Comparison of ENCODE assay signal across 8 mouse cellular contexts in the genomic region with DNA sequence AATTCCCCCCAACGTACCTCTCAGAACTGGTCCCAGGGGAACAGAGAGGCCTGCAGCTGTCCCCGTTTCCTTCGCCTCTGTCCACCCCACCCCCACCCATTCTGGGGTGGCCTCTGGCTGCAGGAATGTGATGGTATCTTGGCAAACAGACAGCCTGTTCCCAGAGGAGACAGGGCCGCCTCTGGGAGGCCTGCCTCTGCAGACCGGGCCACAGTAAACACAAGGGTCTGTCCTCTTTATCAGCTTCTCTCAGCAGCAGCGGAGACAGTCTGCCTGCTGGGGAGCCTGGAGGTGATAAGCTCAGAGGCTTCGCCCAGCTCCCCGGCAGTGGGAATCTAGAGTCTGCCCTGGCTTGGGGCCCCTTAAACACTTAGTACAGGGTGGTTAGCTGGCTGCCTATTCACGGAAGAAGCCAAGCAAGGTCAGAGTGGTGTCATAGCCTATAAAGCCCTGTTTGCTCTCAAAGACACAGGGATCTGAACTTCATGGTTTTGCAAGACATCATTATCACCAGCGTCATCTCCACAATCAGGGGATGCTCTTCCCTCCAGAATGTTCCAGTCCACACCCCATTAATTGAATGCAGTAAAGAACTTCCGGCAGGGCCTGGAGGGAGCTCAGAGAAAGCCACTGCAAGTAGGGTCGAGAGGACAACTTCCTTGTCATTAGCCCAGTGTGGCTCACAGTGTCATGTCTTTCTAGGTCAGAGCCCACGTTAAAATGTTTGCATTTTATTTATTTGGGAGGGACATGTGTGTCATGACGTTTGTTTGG. TPM values are rescaled to one million over a fixed set of nuclear protein-coding genes. Genes with fewer than 3 reads are reported as not detected.
DNase-seq lines count a peak whose midpoint lies in the region; ATAC-seq and TF ChIP-seq lines count a peak whose summit lies in the region.

No protein-coding gene starts in this region.

- 0 out of 2 replicates have a peak overlapping the region, but pooled peaks have one; percentile 6 for H3K4me3 ChIP-seq in forebrain, embryonic 10.5 days
- H3K4me3 ChIP-seq in forebrain, postnatal 0 days (ENCODE audit: low read depth, low read length), result no peak overlapping the region
- H3K4me3 ChIP-seq in embryonic facial prominence, embryonic 10.5 days, result no peak overlapping the region
- H3K4me3 ChIP-seq in limb, embryonic 12.5 days (replicated peaks), result no peak overlapping the region
- no peak overlapping the region for H3K4me3 ChIP-seq in midbrain, postnatal 0 days (ENCODE audit: low read depth, low read length)

- no peaks in the 10 kb centered on the region for H3K36me3 ChIP-seq in forebrain, embryonic 10.5 days (replicated peaks)
- no peaks in the 10 kb centered on the region for H3K36me3 ChIP-seq in forebrain, postnatal 0 days (ENCODE audit: insufficient read depth)
- no peaks in the 10 kb centered on the region for H3K36me3 ChIP-seq in embryonic facial prominence, embryonic 10.5 days (replicated peaks)
- H3K36me3 ChIP-seq in limb, embryonic 12.5 days, result no peaks in the 10 kb centered on the region
- H3K36me3 ChIP-seq in midbrain, postnatal 0 days (ENCODE audit: insufficient read depth, low read length), result no peaks in the 10 kb centered on the region

- intact Hi-C loops in heart, postnatal 14 days (cut with DNase I), result no loop called here

- H3K9ac ChIP-seq in forebrain, postnatal 0 days, result no peak overlapping the region
- no peak overlapping the region for H3K9ac ChIP-seq in limb, embryonic 12.5 days (replicated peaks)
- H3K9ac ChIP-seq in midbrain, postnatal 0 days (replicated peaks; ENCODE audit: low read length, poor library complexity, severe bottlenecking), result no peak overlapping the region

- WGBS in forebrain, embryonic 10.5 days, result 33% methylated on average over 14 of the region's 14 CpGs
- WGBS in forebrain, postnatal 0 days, result 35% methylated on average over 14 of the region's 14 CpGs
- 25% methylated on average over 14 of the region's 14 CpGs for WGBS in embryonic facial prominence, embryonic 10.5 days
- WGBS in limb, embryonic 12.5 days, result 16% methylated on average over 14 of the region's 14 CpGs
- 29% methylated on average over 14 of the region's 14 CpGs for WGBS in midbrain, postnatal 0 days

- no peak for DNase-seq in forebrain, embryonic 10.5 days (ENCODE audit: extremely low spot score, low spot score)
- no peak for DNase-seq in forebrain, postnatal 0 days
- DNase-seq in embryonic facial prominence, embryonic 10.5 days (ENCODE audit: low spot score), result peak; percentile 42
- peak; percentile 55 to 78 for DNase-seq in heart, postnatal 14 days
- peak; percentile 18 for DNase-seq in midbrain, postnatal 0 days (ENCODE audit: low spot score)
- no peak for DNase-seq in layer of hippocampus, adult 11-12 months (ENCODE audit: low spot score)
- no peak for DNase-seq in frontal cortex, adult 2 months (ENCODE audit: extremely low spot score in 1 of 2, low spot score in 1 of 2)

- peak overlapping the region; percentile 76 for H3K27ac ChIP-seq in forebrain, embryonic 10.5 days
- H3K27ac ChIP-seq in forebrain, postnatal 0 days (ENCODE audit: low read depth, low read length), result no peak overlapping the region
- H3K27ac ChIP-seq in embryonic facial prominence, embryonic 10.5 days (replicated peaks), result peak overlapping the region; percentile 79
- H3K27ac ChIP-seq in limb, embryonic 12.5 days, result peak overlapping the region; percentile 54
- no peak overlapping the region for H3K27ac ChIP-seq in midbrain, postnatal 0 days (ENCODE audit: low read depth, low read length)

- peaks cover 42% of the 10 kb centered on the region for H3K4me1 ChIP-seq in forebrain, embryonic 10.5 days
- peaks cover 6% of the 10 kb centered on the region for H3K4me1 ChIP-seq in forebrain, postnatal 0 days (ENCODE audit: insufficient read depth)
- peaks cover 43% of the 10 kb centered on the region for H3K4me1 ChIP-seq in embryonic facial prominence, embryonic 10.5 days
- peaks cover 30% of the 10 kb centered on the region for H3K4me1 ChIP-seq in limb, embryonic 12.5 days (replicated peaks)
- H3K4me1 ChIP-seq in midbrain, postnatal 0 days (ENCODE audit: insufficient read depth, low read length), result no peaks in the 10 kb centered on the region; the same call in 1 of the 2 replicates

- no peak overlapping the region for H3K4me2 ChIP-seq in forebrain, postnatal 0 days (ENCODE audit: low read depth)
- no peak overlapping the region for H3K4me2 ChIP-seq in limb, embryonic 12.5 days
- no peak overlapping the region for H3K4me2 ChIP-seq in midbrain, postnatal 0 days (ENCODE audit: low read depth, low read length, poor library complexity, severe bottlenecking)

- no peak for ATAC-seq in forebrain, postnatal 0 days
- ATAC-seq in limb, embryonic 12.5 days (ENCODE audit: insufficient number of reproducible peaks, insufficient read depth, low FRiP score, low TSS enrichment, low read depth), result no peak
- no peak for ATAC-seq in midbrain, postnatal 0 days (ENCODE audit: low FRiP score)

- peaks cover 28% of the 10 kb centered on the region for H3K27me3 ChIP-seq in forebrain, embryonic 10.5 days (ENCODE audit: poor library complexity, severe bottlenecking)
- no peaks in the 10 kb centered on the region for H3K27me3 ChIP-seq in forebrain, postnatal 0 days (ENCODE audit: insufficient read depth, low read length)
- no peaks in the 10 kb centered on the region for H3K27me3 ChIP-seq in embryonic facial prominence, embryonic 10.5 days (replicated peaks; ENCODE audit: low read depth, poor library complexity, severe bottlenecking)
- H3K27me3 ChIP-seq in limb, embryonic 12.5 days, result no peaks in the 10 kb centered on the region
- H3K27me3 ChIP-seq in midbrain, postnatal 0 days (ENCODE audit: insufficient read depth, low read length), result no peaks in the 10 kb centered on the region

- H3K9me3 ChIP-seq in forebrain, embryonic 10.5 days, result no peaks in the 10 kb centered on the region
- H3K9me3 ChIP-seq in forebrain, postnatal 0 days (ENCODE audit: low read length), result no peaks in the 10 kb centered on the region
- H3K9me3 ChIP-seq in embryonic facial prominence, embryonic 10.5 days, result no peaks in the 10 kb centered on the region
- H3K9me3 ChIP-seq in limb, embryonic 12.5 days, result no peaks in the 10 kb centered on the region
- H3K9me3 ChIP-seq in midbrain, postnatal 0 days (ENCODE audit: low read length), result no peaks in the 10 kb centered on the region

- TF ChIP-seq CTCF in forebrain, postnatal 0 days (IDR thresholded peaks at IDR 0.05; ENCODE audit: low read depth), result no peak
- TF ChIP-seq CTCF in midbrain, postnatal 0 days (IDR thresholded peaks at IDR 0.05), result no peak

RNA-seq across cellular contexts. Expression of gene Smad6, which starts 23.4 kb away (rescaled TPM):
- polyA plus RNA-seq in forebrain, embryonic 10.5 days (2016; fragmentation: Nextera tagmentation; extraction: Ambion mirVana), result 3.6 and 3.7 TPM in 2 replicates
- 4.5 and 7.5 TPM in 2 replicates for total RNA-seq in forebrain, postnatal 0 days (2014; rRNA removed)
- 1.4 and 1.5 TPM in 2 replicates for polyA plus RNA-seq in forebrain, postnatal 0 days (2015; fragmentation: Nextera tagmentation; extraction: Ambion mirVana)
- polyA plus RNA-seq in embryonic facial prominence, embryonic 10.5 days (2016; fragmentation: Nextera tagmentation; extraction: Ambion mirVana), result 7.2 and 7.3 TPM in 2 replicates
- 10 to 100 TPM; 13.6 to 15.5 TPM for total RNA-seq in heart, postnatal 14 days (2021)
- 23.5 and 23.9 TPM in 2 replicates for polyA plus RNA-seq in limb, embryonic 12.5 days (2016; fragmentation: Nextera tagmentation; extraction: Ambion mirVana)
- 10.4 and 12.7 TPM in 2 replicates for total RNA-seq in midbrain, postnatal 0 days (2014; rRNA removed)
- 0.97 and 1.2 TPM in 2 replicates for polyA plus RNA-seq in midbrain, postnatal 0 days (2015; fragmentation: Nextera tagmentation; extraction: Ambion mirVana)
- 3.1 TPM in 2 replicates for polyA plus RNA-seq in frontal cortex, adult 2 months (2012; rRNA removed)

Comparison
In these comparisons a context has a peak if more than half of its experiments do, and no peak if none do; other contexts are left out.
1. H3K27ac ChIP-seq: peak in forebrain, embryonic 10.5 days (single experiment), embryonic facial prominence, embryonic 10.5 days (single experiment) and limb, embryonic 12.5 days (single experiment); none in forebrain, postnatal 0 days (single experiment) and midbrain, postnatal 0 days (single experiment).
2. DNase-seq: peak in embryonic facial prominence, embryonic 10.5 days (single experiment), heart, postnatal 14 days (2 of 2) and midbrain, postnatal 0 days (single experiment); none in forebrain, embryonic 10.5 days (single experiment), forebrain, postnatal 0 days (single experiment), layer of hippocampus, adult 11-12 months (single experiment) and frontal cortex, adult 2 months (0 of 2).